Mouse (Mus musculus) retina, postnatal 7 days (tissue): Measurements from ENCODE around the gene Sdhc.
"Not testable (repeated sequence)": the region's sequence is repeated elsewhere in the genome, so short reads cannot be mapped to it uniquely, and the experiment has no call there.

ENCODE experiments used
- DNase-seq: peaks from one replicate; pipeline ENCODE4 v3.0.0-alpha.2; 2012; ENCODE audit warnings: low read depth, low spot score

Gene Sdhc

DNA sequence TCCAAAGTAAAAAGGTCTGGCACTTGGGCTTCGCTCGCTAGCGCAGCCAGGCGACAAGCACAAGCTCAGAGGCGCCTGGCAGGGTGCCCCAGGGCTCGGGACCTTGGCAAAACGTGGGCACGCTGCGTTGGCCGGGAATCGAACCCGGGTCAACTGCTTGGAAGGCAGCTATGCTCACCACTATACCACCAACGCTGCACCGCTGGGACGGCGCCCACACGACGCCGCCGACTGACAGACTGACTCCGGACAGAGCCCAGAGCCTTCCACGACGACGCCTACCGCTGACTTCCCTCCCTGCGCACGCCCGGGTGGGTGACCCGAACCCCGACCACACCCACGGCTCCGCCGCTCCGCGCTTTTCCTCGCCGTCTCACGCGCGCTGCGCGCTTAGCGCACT is 70.6 kb downstream of the Sdhc start:
- DNase-seq = not testable (repeated sequence)

DNA sequence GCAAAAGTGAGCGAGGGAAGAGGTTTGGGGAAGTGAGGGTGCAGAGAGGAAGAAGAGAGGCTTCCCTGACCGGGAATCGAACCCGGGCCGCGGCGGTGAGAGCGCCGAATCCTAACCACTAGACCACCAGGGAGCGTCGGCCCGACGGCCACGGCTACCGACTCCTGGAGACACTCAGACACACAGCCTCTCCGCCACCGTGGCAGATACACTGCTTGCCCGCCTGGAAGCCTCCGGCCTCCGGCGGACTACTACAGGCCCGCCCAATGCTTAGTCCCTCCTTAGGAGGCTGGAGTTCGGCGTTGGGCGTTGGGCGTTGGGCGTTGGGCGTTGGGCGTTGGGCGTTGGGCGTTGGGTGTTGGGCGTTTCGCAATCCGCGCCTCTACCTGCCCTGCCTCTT is 71.1 kb downstream of the Sdhc start:
- not testable (repeated sequence) for DNase-seq

DNA sequence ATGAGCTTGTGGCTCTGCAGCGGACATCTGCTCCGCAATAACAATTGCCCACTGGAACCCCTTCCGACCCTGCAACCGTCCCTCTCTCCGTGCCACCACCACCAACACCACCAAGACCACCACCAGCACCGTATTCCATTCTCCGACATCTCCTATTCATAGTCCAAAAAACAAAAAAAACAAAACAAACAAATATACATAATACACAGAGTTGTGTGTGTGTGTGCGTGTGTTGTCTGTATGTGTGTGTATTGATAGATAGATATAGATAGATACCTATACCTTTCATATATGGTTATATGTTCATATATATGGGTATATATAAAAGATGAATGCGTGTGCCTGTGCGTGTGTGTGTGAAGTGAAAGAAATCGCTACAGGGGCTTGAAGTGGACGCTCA is 72.0 kb downstream of the Sdhc start:
- DNase-seq = not testable (repeated sequence)

- DNase-seq = not testable (repeated sequence)
Observed at GRCm38 (mm10) chr1:171077955-171078354, 72.4 kb downstream of the Sdhc start.

- not testable (repeated sequence) for DNase-seq
Observed at GRCm38 (mm10) chr1:171077192-171077591, 73.2 kb downstream of the Sdhc start.
